Mouse (Mus musculus) forebrain, embryonic 15.5 days (tissue): Measurements from ENCODE around the gene Nacc1. TPM values are rescaled to one million over a fixed set of nuclear protein-coding genes. Genes with fewer than 3 reads are reported as not detected.
A peak's percentile ranks its signal among the peaks of the same experiment; 100 is the strongest.

Experiments
- ATAC-seq: fragments of 200-750 bp; cut with Nextera tagmentation; replicated peaks from 2 replicates; pipeline ENCODE4 v1.8.0; 2017; ENCODE audit warnings: mild to moderate bottlenecking, moderate TSS enrichment, moderate library complexity
- H3K27ac ChIP-seq: fragments of 300-500 bp; sonication (generic); replicated peaks from 2 replicates; pipeline ENCODE4 v1.5.1; 2015; ENCODE audit warnings: mild to moderate bottlenecking, inconsistent platforms
- H3K27me3 ChIP-seq: fragments of 300-500 bp; sonication (generic); 2 replicates; pipeline ENCODE4 v1.6.1; 2015; ENCODE audit warnings: inconsistent platforms
- H3K36me3 ChIP-seq: fragments of 300-500 bp; sonication (generic); 2 replicates; pipeline ENCODE4 v1.6.1; 2015; ENCODE audit warnings: mild to moderate bottlenecking, inconsistent platforms
- H3K4me1 ChIP-seq: fragments of 300-500 bp; sonication (generic); 2 replicates; pipeline ENCODE4 v1.6.1; 2015; ENCODE audit warnings: inconsistent platforms
- H3K4me2 ChIP-seq: fragments of 300-500 bp; sonication (generic); replicated peaks from 2 replicates; pipeline ENCODE4 v1.6.1; 2015; ENCODE audit warnings: mild to moderate bottlenecking, inconsistent platforms
- H3K4me3 ChIP-seq: fragments of 300-500 bp; sonication (generic); 2 replicates; pipeline ENCODE4 v1.5.1; 2015; ENCODE audit warnings: mild to moderate bottlenecking, inconsistent platforms
- H3K9ac ChIP-seq: fragments of 300-500 bp; sonication (generic); replicated peaks from 2 replicates; pipeline ENCODE4 v1.6.1; 2015; ENCODE audit warnings: mild to moderate bottlenecking, inconsistent platforms
- H3K9me3 ChIP-seq: fragments of 300-500 bp; sonication (generic); 2 replicates; pipeline ENCODE4 v1.6.1; 2016; ENCODE audit warnings: inconsistent platforms
- WGBS: fragments of 180-500 bp; shearing (Covaris S2); methylation state at CpG from one replicate; pipeline ENCODE4 v1.1.7; 2015; ENCODE audit warnings: mixed read lengths; 5-methylcytosine and 5-hydroxymethylcytosine counted together
- polyA plus RNA-seq: library from polyadenylated mRNA; unstranded; fragments of >200 nt; fragmentation: Nextera tagmentation; extraction: Ambion mirVana; gene quantifications from 2 replicates; pipeline ENCODE4 v1.2.1, GENCODE M21; 2015

Nacc1 gene
- polyA plus RNA-seq, 1 experiment from 2014 or later: 15.5 TPM

DNA sequence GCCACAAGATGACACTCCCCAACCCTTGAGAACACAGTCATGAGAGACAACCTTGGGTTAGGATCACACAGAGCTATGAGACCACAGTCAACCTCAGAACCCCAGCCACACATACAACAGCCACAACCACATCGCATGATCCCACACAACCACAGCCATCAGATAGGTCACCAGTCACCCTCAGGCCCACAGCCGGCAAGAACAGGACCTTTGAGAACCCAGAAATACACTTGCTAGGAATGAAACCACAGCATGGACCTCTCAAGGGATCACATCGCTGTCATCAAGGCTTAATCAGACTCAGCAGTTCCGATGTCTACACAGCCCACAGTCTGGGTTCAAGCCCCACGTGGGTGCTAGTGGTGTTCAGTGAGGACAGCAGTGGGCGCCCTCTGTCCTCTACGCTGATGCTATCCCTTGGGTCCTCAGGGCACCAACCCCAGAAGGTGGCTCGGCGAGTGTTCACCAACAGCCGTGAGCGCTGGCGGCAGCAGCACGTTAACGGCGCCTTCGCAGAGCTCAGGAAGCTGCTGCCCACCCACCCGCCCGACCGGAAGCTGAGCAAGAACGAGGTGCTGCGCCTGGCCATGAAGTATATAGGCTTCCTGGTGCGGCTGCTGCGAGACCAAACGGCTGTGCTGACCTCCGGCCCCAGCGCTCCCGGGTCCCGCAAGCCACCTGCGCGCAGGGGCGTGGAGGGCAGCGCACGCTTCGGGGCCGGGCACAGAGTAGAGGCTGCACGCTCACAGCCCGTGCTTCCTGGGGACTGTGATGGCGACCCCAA, 16.0 kb upstream of the Nacc1 start:
- Histone ChIP-seq H3K9ac (peak overlapping the region; percentile 54; the same call in 1 of the 2 replicates), H3K27me3 (peaks cover 20% of the 10 kb centered on the region), H3K36me3 (peaks cover 4% of the 10 kb centered on the region; the same call in 1 of the 2 replicates), H3K4me1 (peaks cover 52% of the 10 kb centered on the region), H3K9me3 (no peaks in the 10 kb centered on the region), H3K4me3 (peak overlapping the region; percentile 28; the same call in 1 of the 2 replicates), H3K27ac (peak overlapping the region; percentile 94), H3K4me2 (peak overlapping the region; percentile 49)
- WGBS: 14% methylated on average over 38 of the region's 38 CpGs
- no peak for ATAC-seq

DNA sequence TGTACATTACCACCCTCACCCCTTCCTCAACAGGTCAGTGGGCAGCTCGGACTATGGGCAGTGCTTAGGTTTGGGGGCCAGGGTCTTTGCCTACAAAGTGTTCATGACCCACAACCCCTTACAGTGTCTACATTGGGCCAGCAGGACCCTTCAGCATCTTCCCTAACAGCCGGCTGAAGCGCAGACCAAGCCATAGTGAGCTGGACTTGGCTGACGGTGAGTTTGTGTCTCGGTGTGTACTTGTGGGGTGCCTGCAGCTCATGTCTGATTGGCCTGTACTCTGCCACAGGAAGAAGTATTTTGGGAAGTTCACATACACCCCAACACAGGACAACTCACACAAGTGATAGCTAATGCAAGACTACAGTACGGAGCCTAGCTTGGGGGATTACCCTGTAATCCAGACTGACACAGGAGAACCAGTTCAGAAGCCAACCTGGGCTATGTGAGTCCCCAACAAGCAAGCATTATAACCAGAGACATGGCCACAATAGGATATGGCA, 15.4 kb upstream of the Nacc1 start:
- Histone ChIP-seq H3K9ac (no peak overlapping the region), H3K9me3 (no peaks in the 10 kb centered on the region), H3K27ac (peak overlapping the region; percentile 94), H3K36me3 (peaks cover 11% of the 10 kb centered on the region; the same call in 1 of the 2 replicates), H3K27me3 (peaks cover 20% of the 10 kb centered on the region), H3K4me1 (peaks cover 46% of the 10 kb centered on the region), H3K4me2 (no peak overlapping the region), H3K4me3 (no peak overlapping the region)
- 74% methylated on average over 6 of the region's 6 CpGs for WGBS
- ATAC-seq: no peak

DNA sequence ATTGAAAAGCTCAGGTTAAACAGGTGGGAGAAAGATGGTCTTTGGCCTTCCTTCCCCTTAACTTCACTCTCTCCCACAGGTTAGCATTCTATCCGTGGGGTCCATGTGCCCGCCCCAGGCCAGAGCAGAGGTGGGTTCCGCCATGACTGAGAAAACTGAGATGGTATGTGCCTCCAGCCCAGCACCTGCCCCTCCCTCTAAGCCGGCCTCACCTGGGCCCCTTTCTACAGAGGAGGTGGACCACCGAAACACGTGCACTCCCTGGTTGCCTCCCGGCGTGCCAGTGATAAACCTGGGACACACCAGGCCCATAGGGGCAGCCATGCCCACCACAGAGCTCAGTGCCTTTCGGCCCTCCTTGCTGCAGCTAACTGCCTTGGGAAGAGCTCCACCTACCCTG, 14.9 kb upstream of the Nacc1 start:
- Histone ChIP-seq H3K4me1 (peaks cover 42% of the 10 kb centered on the region), H3K9ac (no peak overlapping the region), H3K27ac (peak overlapping the region; percentile 94), H3K27me3 (peaks cover 18% of the 10 kb centered on the region), H3K36me3 (peaks cover 14% of the 10 kb centered on the region; the same call in 1 of the 2 replicates), H3K9me3 (no peaks in the 10 kb centered on the region), H3K4me2 (no peak overlapping the region), H3K4me3 (no peak overlapping the region)
- no peak for ATAC-seq
- WGBS: 73% methylated on average over 9 of the region's 9 CpGs

DNA sequence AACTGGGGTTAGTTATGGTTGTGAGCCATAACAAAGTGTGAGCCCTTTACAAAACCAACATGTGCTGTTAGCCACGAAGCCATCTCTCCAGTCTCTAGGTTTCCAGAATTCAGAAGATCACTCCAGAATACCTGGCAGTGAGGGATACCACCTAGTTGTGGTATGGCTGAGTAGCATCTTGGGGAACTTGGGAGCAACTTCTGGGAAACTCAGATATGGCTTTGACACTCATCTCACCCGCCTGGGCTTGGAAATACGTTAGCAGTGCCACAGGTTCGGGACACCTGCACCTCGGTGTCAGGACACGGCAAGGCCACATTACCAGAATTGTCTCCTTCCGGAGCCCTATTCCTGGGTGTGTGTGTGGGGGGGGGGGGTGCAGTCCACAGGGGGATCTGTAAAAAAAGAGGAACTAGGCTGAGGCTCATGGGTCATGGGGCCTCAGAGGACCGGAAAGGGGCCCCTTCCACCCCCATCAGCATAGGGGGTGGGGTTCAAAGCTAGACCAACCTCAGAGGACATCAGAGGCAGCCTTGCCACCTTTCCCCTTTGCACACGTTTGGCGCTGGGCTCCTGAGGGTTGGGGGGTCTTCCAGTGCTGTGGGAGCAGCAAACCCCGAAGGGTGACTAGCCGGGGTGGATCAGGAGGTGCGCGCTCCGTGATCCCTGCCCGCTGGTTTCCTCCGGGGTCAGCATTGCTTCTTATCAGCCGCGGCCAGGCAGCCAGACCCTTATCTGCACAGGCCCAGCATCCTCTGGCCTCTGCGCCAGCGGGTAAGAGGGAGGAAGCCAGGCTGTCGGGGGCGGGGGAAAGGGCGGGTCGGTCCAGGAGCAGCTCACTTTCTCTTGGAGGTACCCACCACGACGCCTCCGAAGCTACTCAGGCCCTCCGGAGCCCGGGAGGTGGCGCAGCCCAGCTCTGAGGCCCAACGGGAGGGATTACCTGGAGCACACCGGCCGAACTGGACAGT, 13.6 kb upstream of the Nacc1 start, which contains the start of gene Lyl1:
TSS of gene Lyl1 (plus strand) at position 517 of the 971 bp plus-strand sequence.
- WGBS: 16% methylated on average over 34 of the region's 34 CpGs
- no peak within 1 kb of the TSS for H3K4me3 ChIP-seq
- H3K27ac ChIP-seq: peak within 1 kb of the TSS; percentile 94
- peaks cover 24% of the 10 kb centered on the region for H3K36me3 ChIP-seq
- peaks cover 30% of the 10 kb centered on the region for H3K4me1 ChIP-seq
- peak within 1 kb of the TSS; percentile 8; the same call in 1 of the 2 replicates for H3K9ac ChIP-seq
- peaks cover 15% of the 10 kb centered on the region for H3K27me3 ChIP-seq
- H3K9me3 ChIP-seq: no peaks in the 10 kb centered on the region
- ATAC-seq: no peak
- no peak within 1 kb of the TSS for H3K4me2 ChIP-seq

DNA sequence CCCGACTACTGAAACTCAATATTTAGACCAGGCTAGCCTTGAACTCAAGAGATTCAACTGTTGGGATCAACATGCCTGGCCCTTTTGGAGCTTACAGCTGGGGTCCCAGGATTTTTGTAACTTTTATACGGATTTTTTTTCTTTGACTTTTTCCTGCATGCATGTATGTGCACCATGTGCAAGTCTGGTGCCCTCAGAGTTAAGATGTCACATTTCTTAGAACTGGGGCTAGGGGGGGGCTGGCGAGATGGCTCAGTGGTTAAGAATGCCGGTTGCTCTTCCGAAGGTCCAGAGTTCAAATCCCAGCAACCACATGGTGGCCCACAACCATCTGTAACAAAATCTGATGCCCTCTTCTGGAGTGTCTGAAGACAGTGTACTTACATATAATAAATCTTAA, 12.9 kb upstream of the Nacc1 start:
- H3K9ac ChIP-seq: no peak overlapping the region
- H3K27ac ChIP-seq: peak overlapping the region; percentile 48
- peaks cover 24% of the 10 kb centered on the region for H3K36me3 ChIP-seq
- ATAC-seq: no peak
- no peak overlapping the region for H3K4me3 ChIP-seq
- 77% methylated on average over 5 of the region's 5 CpGs for WGBS
- H3K4me1 ChIP-seq: peaks cover 27% of the 10 kb centered on the region
- no peaks in the 10 kb centered on the region for H3K9me3 ChIP-seq
- H3K27me3 ChIP-seq: peaks cover 15% of the 10 kb centered on the region
- no peak overlapping the region for H3K4me2 ChIP-seq

DNA sequence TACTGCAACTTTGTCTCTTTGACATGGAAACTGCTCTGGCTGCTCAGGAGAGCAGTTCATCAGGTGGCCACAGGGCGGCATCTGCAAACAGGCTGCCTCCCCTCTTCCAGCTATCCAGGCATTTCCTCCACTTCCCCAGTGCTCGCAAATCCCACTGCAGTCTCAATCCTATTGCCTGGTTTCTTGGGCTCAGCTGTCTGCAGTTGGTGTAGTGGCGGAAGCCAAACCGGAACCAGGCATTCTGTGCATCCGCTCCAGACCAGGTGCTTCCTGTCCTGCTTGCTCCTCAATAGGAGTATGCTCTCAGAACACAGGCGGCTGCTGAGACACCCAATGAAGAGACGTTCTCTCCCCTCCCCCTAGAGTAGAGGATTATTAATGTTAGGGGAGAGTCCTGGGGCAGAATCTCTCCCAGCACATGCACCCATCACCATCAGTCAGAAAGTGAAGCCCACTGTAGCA, 12.2 kb upstream of the Nacc1 start:
- peaks cover 21% of the 10 kb centered on the region for H3K4me1 ChIP-seq
- H3K4me3 ChIP-seq: no peak overlapping the region
- ATAC-seq: peak; percentile 13; the same call in 1 of the 2 replicates
- 61% methylated on average over 7 of the region's 7 CpGs for WGBS
- peaks cover 24% of the 10 kb centered on the region for H3K36me3 ChIP-seq
- H3K9me3 ChIP-seq: no peaks in the 10 kb centered on the region
- H3K27ac ChIP-seq: peak overlapping the region; percentile 48
- no peak overlapping the region for H3K4me2 ChIP-seq
- H3K9ac ChIP-seq: no peak overlapping the region
- H3K27me3 ChIP-seq: peaks cover 15% of the 10 kb centered on the region

DNA sequence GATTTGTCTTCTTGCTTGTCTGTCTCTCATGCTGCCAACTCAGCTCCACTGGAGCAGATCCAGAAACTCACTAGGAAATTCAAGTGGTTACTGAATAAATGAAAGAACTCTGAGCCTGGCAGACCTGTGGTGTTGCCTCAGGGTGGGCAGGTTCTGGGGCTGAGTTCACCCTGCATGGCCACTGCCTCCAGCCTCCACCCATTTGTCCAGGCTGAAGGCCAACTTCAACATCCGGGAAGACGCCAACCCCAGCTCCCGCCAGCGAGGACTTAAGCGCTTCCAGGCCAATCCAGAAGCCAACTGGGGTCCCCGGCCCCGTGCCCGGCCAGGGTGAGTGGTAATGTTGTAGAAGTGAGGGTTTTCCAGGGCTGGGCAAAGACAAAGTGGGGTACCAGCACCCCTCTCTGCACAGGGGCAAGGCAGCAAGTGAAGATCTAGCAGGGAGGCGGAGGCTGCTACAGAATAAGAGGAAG, 11.3 kb upstream of the Nacc1 start:
- WGBS: 78% methylated on average over 9 of the region's 9 CpGs
- H3K27ac ChIP-seq: peak overlapping the region; percentile 48
- H3K36me3 ChIP-seq: peaks cover 25% of the 10 kb centered on the region
- H3K4me1 ChIP-seq: peaks cover 12% of the 10 kb centered on the region
- H3K9me3 ChIP-seq: no peaks in the 10 kb centered on the region
- no peak overlapping the region for H3K4me2 ChIP-seq
- H3K4me3 ChIP-seq: no peak overlapping the region
- H3K9ac ChIP-seq: no peak overlapping the region
- no peak for ATAC-seq
- peaks cover 15% of the 10 kb centered on the region for H3K27me3 ChIP-seq

DNA sequence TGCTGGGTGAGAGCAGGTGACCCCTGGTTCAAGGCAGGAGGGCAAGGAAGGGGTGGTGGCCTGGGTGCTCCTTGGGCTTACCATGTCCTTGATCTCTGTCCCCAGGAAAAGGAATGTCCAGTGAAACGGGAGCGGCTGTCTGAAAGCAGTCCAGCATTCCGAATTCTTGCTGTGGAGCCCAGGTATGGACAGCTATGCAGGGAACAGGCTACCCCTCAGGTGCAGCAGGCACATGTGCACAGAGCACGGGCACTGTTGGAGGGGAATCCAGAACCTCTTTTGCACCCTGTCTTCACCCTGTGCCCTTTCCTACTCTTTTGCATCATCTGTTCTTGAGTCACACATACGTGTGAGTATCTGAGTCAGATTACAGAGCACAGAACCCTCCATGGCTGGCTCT, 10.6 kb upstream of the Nacc1 start:
- 93% methylated on average over 5 of the region's 5 CpGs for WGBS
- no peak overlapping the region for H3K9ac ChIP-seq
- H3K9me3 ChIP-seq: no peaks in the 10 kb centered on the region

DNA sequence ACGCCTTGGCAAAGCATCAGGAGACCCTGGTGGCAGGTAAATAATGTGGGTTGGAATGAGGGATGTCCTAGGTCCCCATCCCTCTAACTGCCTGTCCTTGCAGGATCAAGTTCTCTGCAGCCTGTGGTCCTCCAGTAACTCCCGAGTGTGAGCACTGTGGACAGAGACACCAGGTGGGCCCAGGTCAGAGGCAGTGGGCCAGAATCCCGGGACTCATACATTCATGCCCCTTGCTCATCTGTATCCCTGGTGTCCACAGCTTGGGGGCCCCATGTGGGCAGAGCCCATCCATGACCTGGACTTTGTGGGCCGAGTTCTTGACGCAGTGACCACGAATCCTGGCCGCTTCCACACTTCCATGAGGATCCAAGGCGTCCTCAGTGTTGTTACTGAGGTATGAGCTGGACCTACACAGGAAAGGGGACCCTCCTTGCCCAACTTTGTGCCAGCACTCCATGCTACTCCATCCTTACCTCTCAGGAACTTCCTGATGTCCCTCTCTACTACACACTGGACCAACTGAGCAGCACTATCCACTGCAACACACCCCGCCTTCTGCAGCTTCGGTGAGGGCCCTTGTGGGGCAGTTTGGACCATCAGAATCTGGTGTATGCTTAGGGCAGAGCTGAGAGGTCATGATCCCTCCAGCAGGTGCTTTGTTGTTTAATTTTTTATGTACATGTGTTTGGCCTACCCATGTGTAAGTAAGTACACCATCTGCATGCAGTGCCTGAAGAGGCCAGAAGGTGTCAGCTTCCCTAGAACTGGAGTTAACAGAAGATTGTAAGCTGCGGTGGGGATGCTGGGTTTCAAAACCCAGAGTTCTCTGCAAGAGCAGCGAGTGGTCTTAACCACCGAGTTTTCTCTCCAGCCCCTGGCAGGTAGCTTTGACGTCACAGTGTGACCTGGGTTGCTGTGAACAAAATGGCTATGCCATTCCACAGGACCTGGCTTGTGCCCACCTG, 9.8 kb upstream of the Nacc1 start:
- H3K27ac ChIP-seq: 0 out of 2 replicates have a peak overlapping the region, but pooled peaks have one; percentile 0
- H3K27me3 ChIP-seq: peaks cover 3% of the 10 kb centered on the region
- WGBS: 82% methylated on average over 14 of the region's 14 CpGs
- peaks cover 11% of the 10 kb centered on the region; the same call in 1 of the 2 replicates for H3K4me1 ChIP-seq
- H3K9ac ChIP-seq: no peak overlapping the region
- no peak overlapping the region for H3K4me2 ChIP-seq
- peak; percentile 11; the same call in 1 of the 2 replicates for ATAC-seq
- H3K36me3 ChIP-seq: peaks cover 37% of the 10 kb centered on the region
- no peak overlapping the region for H3K4me3 ChIP-seq
- H3K9me3 ChIP-seq: no peaks in the 10 kb centered on the region

More for the DNA sequence above, 10.6 kb upstream of the Nacc1 start:
- peaks cover 11% of the 10 kb centered on the region for H3K27me3 ChIP-seq
- ATAC-seq: no peak
- no peak overlapping the region for H3K4me2 ChIP-seq
- H3K36me3 ChIP-seq: peaks cover 28% of the 10 kb centered on the region
- H3K4me3 ChIP-seq: no peak overlapping the region
- H3K4me1 ChIP-seq: peaks cover 11% of the 10 kb centered on the region; the same call in 1 of the 2 replicates
- peak overlapping the region; percentile 48 for H3K27ac ChIP-seq

DNA sequence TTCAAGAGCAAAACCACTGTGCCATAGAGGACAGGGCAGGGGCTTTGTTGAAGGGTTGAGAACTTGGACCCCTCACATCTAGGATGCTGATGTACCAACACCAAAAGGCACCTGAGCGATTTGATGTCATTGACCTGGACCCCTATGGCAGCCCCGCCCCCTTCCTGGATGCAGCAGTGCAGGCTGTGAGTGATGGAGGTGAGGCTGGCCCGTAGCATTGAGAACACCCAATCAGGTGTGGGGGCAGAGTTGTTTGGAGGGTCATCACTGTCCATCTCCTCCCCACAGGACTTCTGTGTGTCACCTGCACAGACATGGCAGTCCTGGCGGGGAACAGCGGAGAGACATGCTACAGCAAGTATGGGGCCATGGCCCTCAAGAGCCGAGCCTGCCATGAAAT, 7.5 kb upstream of the Nacc1 start:
- no peak overlapping the region for H3K27ac ChIP-seq
- no peak overlapping the region for H3K9ac ChIP-seq
- no peaks in the 10 kb centered on the region for H3K27me3 ChIP-seq
- H3K4me1 ChIP-seq: peaks cover 6% of the 10 kb centered on the region
- no peaks in the 10 kb centered on the region for H3K9me3 ChIP-seq
- no peak overlapping the region for H3K4me3 ChIP-seq
- 90% methylated on average over 6 of the region's 6 CpGs for WGBS
- no peak overlapping the region for H3K4me2 ChIP-seq
- peaks cover 47% of the 10 kb centered on the region for H3K36me3 ChIP-seq
- ATAC-seq: no peak

DNA sequence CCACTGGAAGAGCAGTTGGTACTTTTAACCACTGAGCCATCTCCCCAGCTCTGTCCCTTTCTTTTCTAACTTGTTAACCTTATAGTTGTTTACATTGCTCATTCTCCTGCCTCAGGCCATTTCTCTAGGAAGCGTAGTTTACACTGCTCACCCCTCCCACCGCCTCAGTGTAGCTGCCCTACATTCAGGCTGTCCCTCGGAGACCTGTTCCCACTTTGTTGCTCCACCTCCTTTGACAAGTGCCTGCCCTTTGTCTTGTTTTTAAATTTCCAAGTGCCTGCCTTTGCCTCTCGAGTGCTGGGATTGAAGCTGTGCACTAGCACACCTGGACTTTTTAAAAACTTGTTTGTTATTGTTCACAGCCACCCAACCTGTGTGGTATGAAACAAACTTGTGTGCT, 5.7 kb upstream of the Nacc1 start:
- H3K27me3 ChIP-seq: no peaks in the 10 kb centered on the region
- H3K36me3 ChIP-seq: peaks cover 40% of the 10 kb centered on the region
- peaks cover 16% of the 10 kb centered on the region for H3K4me1 ChIP-seq
- no peak overlapping the region for H3K27ac ChIP-seq
- WGBS: 81% methylated on average over 4 of the region's 4 CpGs
- H3K4me3 ChIP-seq: no peak overlapping the region
- no peak overlapping the region for H3K9ac ChIP-seq
- no peak for ATAC-seq
- H3K4me2 ChIP-seq: no peak overlapping the region
- H3K9me3 ChIP-seq: no peaks in the 10 kb centered on the region
